Mouse (Mus musculus) G1E (cell line): Measurements from ENCODE around the gene Pllp. TPM values are rescaled to one million over a fixed set of nuclear protein-coding genes. Genes with fewer than 3 reads are reported as not detected.

ENCODE experiments used
- ATAC-seq: 2 replicates; pipeline ENCODE4 v1.8.0; 2016; ENCODE audit warnings: mild to moderate bottlenecking; ENCODE audit not compliant: insufficient number of reproducible peaks, poor library complexity, low FRiP score, severe bottlenecking; ENCODE audit errors: extremely low read depth
- DNase-seq: peaks from one replicate; pipeline ENCODE4 v3.0.0; 2012; ENCODE audit warnings: low spot score
- H3K27me3 ChIP-seq: 2 replicates; pipeline ENCODE4 v1.6.1; 2012; ENCODE audit warnings: mild to moderate bottlenecking, low read length, inconsistent platforms; ENCODE audit not compliant: insufficient read depth
- H3K36me3 ChIP-seq: replicated peaks from 2 replicates; pipeline ENCODE3; 2012; ENCODE audit warnings: mild to moderate bottlenecking, inconsistent platforms
- H3K4me1 ChIP-seq: 2 replicates; pipeline ENCODE4 v1.6.1; 2012; ENCODE audit warnings: low read depth, low read length, inconsistent platforms, mixed read lengths; ENCODE audit not compliant: insufficient read depth
- H3K4me3 ChIP-seq: 2 replicates; pipeline ENCODE4 v1.5.1; 2012; ENCODE audit warnings: low read depth, mild to moderate bottlenecking, inconsistent platforms, low read length, moderate library complexity, mixed read lengths
- H3K9me3 ChIP-seq: replicated peaks from 2 replicates; pipeline ENCODE4 v1.6.1; 2012; ENCODE audit warnings: inconsistent platforms
- CTCF ChIP-seq: IDR thresholded peaks from 2 replicates; pipeline ENCODE4 v1.5.1; 2012; ENCODE audit warnings: low read depth, low read length, inconsistent platforms, mixed read lengths
- GATA1 ChIP-seq: IDR thresholded peaks from 2 replicates; pipeline ENCODE4 v1.6.1; 2012; ENCODE audit warnings: borderline replicate concordance, low read length, inconsistent platforms, mixed read lengths
- GATA2 ChIP-seq: IDR thresholded peaks from 2 replicates; pipeline ENCODE4 v1.6.1; 2012; ENCODE audit warnings: low read depth, low read length, inconsistent platforms, borderline replicate concordance
- POLR2AphosphoS5 ChIP-seq: IDR thresholded peaks from 2 replicates; pipeline ENCODE4 v1.6.1; 2012; ENCODE audit warnings: low read depth, low read length, inconsistent platforms; ENCODE audit not compliant: insufficient replicate concordance
- TAL1 ChIP-seq: conservative IDR thresholded peaks from 2 replicates; pipeline ENCODE4 v1.6.1; 2012; ENCODE audit warnings: low read depth, low read length, inconsistent platforms, mixed read lengths
- polyA plus RNA-seq: library from polyadenylated mRNA; stranded (reverse); fragments of >175 nt; gene quantifications from 2 replicates; pipeline ENCODE4 v1.2.3, GENCODE M21; 2012
- total RNA-seq, 2 experiments: library from RNA; stranded (forward) in 1 of 2; stranded (reverse) in 1 of 2; fragments of 200-1000 nt in 1 of 2; fragments of >200 nt in 1 of 2; fragmentation: Nextera tagmentation in 1 of 2; gene quantifications; 2 replicates each; pipeline ENCODE4 v1.2.3; 2014 to 2017

Gene Pllp
- total and polyA plus RNA-seq, 3 experiments: 0.22 TPM; not detected in 2

DNA sequence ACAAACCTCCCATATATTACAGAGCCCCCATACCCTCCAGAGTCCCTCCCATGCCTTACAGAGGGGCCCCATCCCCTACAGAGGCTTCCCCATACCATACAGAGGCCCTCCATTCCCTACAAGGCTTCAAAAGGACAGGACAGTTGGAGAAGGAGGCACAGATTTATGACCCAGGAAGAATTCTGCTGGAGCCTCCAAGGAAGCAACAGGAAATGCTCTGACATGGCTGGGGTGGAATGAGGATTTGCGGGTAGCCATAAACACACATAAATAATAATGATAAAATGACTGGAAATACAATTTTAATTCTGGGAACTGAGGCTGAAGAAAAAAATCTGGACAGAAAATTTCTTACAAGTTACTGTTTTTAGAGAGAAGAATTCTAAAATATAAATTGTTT, 20.8 kb upstream of the Pllp start:
- Histone ChIP-seq H3K36me3 (no peaks in the 10 kb centered on the region), H3K4me3 (no peak overlapping the region), H3K27me3 (peaks cover 10% of the 10 kb centered on the region), H3K9me3 (no peaks in the 10 kb centered on the region), H3K4me1 (no peaks in the 10 kb centered on the region)
- ATAC-seq (no peak), DNase-seq (no peak)
- TF ChIP-seq POLR2AphosphoS5 (no peak), GATA2 (no peak), CTCF (no peak), GATA1 (no peak), TAL1 (no peak)

DNA sequence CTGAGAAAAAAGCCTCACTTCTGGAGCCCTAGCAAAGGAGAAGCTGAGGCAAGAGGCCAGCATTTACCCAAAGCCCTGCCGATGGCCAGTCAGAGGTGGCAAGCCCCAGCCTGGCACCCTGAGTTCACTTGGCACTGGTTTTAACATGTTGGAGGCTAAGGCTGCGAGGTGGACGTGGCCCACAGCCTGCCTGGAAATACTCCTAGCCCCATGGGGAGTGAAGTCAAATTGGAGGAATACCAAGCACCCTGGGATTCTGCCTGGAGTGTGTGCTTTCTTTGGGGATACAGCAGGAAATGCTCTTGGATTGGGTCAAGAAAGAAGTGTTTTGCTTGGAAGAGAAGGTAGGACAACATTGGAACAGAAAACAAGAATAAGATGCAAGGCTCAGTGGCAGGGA, 19.8 kb upstream of the Pllp start:
- Histone ChIP-seq H3K4me1 (no peaks in the 10 kb centered on the region), H3K4me3 (no peak overlapping the region), H3K27me3 (peaks cover 11% of the 10 kb centered on the region), H3K36me3 (no peaks in the 10 kb centered on the region), H3K9me3 (no peaks in the 10 kb centered on the region)
- DNase-seq: no peak
- ATAC-seq: no peak
- TF ChIP-seq TAL1 (no peak), POLR2AphosphoS5 (no peak), GATA2 (no peak), GATA1 (no peak), CTCF (no peak)

DNA sequence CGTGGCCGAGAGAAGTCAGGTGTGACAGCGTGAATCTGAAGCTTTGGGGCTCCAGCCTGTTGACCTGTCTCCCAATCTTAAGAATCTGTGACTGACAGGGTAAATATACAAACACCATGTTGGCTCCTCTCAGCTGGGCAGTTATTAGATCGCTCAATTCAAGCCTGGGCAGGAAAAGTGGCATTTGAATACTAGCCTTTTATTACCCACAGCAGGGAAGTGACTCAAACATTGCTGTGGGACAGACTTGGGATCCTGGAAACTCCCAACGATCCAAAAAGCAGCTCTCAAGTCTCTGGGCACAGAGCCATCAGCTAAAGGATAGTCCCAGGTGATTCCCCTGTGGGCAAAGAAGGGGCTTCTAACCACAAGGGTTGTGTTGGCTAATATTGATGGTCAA, 18.5 kb upstream of the Pllp start:
- DNase-seq: no peak
- H3K4me1 ChIP-seq: no peaks in the 10 kb centered on the region
- no peaks in the 10 kb centered on the region for H3K36me3 ChIP-seq
- H3K27me3 ChIP-seq: peaks cover 19% of the 10 kb centered on the region
- H3K4me3 ChIP-seq: no peak overlapping the region
- H3K9me3 ChIP-seq: no peaks in the 10 kb centered on the region
- no peak for ATAC-seq
- TF ChIP-seq GATA2: no peak
- no peak for TF ChIP-seq POLR2AphosphoS5
- no peak for TF ChIP-seq CTCF
- TF ChIP-seq TAL1: no peak
- no peak for TF ChIP-seq GATA1

DNA sequence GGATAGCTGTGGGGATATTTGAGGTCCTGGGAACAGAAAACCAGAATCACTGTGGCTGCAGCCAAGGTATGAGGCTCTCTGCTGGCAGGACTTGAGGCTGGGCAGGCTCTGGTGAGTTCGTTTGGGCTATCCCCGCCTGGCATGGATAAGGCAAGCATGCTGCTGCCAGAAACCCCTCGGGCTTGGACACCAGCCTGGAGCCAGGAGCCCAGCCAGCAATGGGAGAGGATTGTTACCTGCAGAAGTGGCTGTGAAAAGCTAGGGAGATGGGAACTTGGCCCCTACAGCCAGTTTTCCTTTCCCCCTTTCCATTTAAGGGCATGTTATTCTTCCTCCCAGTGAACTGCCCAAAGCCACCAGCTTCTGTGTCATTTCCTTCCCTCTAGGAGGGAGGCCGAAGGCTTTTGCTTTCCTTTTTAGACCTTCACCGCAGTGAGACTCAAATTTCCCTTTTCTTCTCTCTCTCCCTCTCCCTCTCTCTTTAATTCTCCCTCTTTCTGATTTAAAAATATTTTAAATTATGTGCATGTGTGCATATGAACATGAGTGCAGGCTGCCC, 15.2 kb upstream of the Pllp start:
- H3K4me1 ChIP-seq: peaks cover 3% of the 10 kb centered on the region; the same call in 1 of the 2 replicates
- H3K4me3 ChIP-seq: no peak overlapping the region
- H3K36me3 ChIP-seq: no peaks in the 10 kb centered on the region
- ATAC-seq (no peak), DNase-seq (no peak)
- TF ChIP-seq CTCF (no peak), POLR2AphosphoS5 (no peak), GATA1 (no peak), TAL1 (no peak), GATA2 (no peak)
- no peaks in the 10 kb centered on the region for H3K9me3 ChIP-seq
- peaks cover 22% of the 10 kb centered on the region for H3K27me3 ChIP-seq

DNA sequence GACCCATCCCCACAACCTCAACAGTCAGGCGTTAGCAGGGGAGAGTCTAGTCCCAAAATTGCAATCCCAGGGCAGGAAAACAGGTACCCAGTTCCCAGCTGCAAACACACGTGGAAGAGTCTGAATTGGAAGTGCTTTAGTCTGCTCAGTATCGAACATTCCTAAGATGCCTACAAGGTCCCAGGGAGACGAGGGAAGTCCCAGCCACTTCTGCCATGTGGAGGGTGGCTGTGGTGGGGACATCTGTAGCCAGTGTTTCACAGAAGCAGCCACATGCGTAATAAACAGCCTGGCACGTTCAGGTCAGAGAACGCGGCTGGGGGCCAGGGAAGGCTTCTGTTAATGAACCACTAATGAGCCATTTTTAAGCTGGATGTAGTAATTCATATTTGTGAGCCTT, 14.3 kb upstream of the Pllp start:
- TF ChIP-seq TAL1: no peak
- TF ChIP-seq GATA2: no peak
- TF ChIP-seq POLR2AphosphoS5: no peak
- no peak for TF ChIP-seq CTCF
- no peak for TF ChIP-seq GATA1
- no peak for DNase-seq

DNA sequence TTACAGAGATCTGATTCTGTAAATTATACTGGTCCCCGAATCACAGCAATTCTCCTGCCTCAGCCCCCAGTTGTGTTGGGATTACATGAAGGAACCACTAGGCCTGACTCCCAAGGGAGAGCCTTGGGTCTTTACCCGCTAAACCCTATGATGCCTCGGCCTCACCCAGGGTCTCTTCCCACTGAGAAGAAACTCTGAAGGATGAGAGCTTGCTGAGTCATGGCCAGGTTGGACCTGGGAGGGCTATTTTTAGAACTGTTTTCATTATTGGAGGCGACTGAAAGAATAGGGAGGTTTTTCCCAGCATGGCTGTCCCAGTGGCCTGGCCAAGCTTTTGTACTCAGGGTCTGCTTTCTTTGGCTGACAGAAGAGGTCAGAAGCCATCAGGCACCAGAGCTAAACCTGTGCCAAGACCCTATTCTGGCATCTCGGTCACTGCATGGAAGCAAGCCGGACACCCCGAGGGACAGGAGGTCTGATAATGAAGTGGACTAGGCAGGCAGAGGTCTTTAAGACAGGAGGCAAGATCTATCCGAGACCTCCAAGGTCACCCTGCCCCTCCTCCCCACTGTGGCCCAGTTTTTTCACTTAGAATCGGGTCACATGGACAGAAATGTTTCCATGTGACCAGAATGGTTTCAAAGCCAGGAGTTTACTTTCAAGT, 10.8 kb upstream of the Pllp start:
- ATAC-seq (no peak), DNase-seq (no peak)
- Histone ChIP-seq H3K4me3 (no peak overlapping the region), H3K4me1 (peaks cover 21% of the 10 kb centered on the region), H3K36me3 (no peaks in the 10 kb centered on the region), H3K27me3 (peaks cover 33% of the 10 kb centered on the region), H3K9me3 (no peaks in the 10 kb centered on the region)
- TF ChIP-seq CTCF (no peak), GATA1 (no peak), GATA2 (no peak), TAL1 (no peak), POLR2AphosphoS5 (no peak)

More for the DNA sequence above, 14.3 kb upstream of the Pllp start:
- H3K36me3 ChIP-seq: no peaks in the 10 kb centered on the region
- H3K4me3 ChIP-seq: no peak overlapping the region
- no peaks in the 10 kb centered on the region for H3K9me3 ChIP-seq
- peaks cover 3% of the 10 kb centered on the region; the same call in 1 of the 2 replicates for H3K4me1 ChIP-seq
- H3K27me3 ChIP-seq: peaks cover 27% of the 10 kb centered on the region
- ATAC-seq: no peak
